Mouse (Mus musculus) liver, adult 2 months (tissue): Measurements from ENCODE around the gene Nim1k. TPM values are rescaled to one million over a fixed set of nuclear protein-coding genes. Genes with fewer than 3 reads are reported as not detected.

Experiments used
- DNase-seq: peaks from one replicate; pipeline ENCODE4 v3.0.0-alpha.2; 2011; ENCODE audit warnings: low read depth, low spot score; ENCODE audit errors: extremely low read depth
- H3K27ac ChIP-seq: fragments of 200-500 bp; replicated peaks from 2 replicates; pipeline ENCODE4 v1.5.1; 2012; ENCODE audit warnings: low read depth, mild to moderate bottlenecking, control low read depth, inconsistent platforms, low read length; ENCODE audit not compliant: insufficient read depth
- H3K27me3 ChIP-seq: fragments of 200-500 bp; 2 replicates; pipeline ENCODE4 v1.6.1; 2012; ENCODE audit warnings: mild to moderate bottlenecking, moderate library complexity, low read length, inconsistent platforms; ENCODE audit not compliant: control insufficient read depth, insufficient read depth
- H3K36me3 ChIP-seq: fragments of 200-500 bp; 2 replicates; pipeline ENCODE4 v1.6.1; 2012; ENCODE audit warnings: low read length, inconsistent platforms; ENCODE audit not compliant: control insufficient read depth, insufficient read depth
- H3K4me1 ChIP-seq: fragments of 200-500 bp; 2 replicates; pipeline ENCODE4 v1.6.1; 2011; ENCODE audit warnings: low read length; ENCODE audit not compliant: control insufficient read depth, insufficient read depth
- H3K4me3 ChIP-seq: fragments of 200-500 bp; 2 replicates; pipeline ENCODE4 v1.5.1; 2011; ENCODE audit warnings: low read depth, mild to moderate bottlenecking, control low read depth, low read length, moderate library complexity; ENCODE audit not compliant: insufficient read depth
- H3K79me2 ChIP-seq: fragments of 200-500 bp; 2 replicates; pipeline ENCODE4 v1.6.1; 2012; ENCODE audit warnings: inconsistent platforms, mild to moderate bottlenecking, low read length, moderate library complexity; ENCODE audit not compliant: control insufficient read depth, insufficient read depth
- H3K9ac ChIP-seq: fragments of 200-500 bp; 2 replicates; pipeline ENCODE4 v1.6.1; 2012; ENCODE audit warnings: low read depth, mild to moderate bottlenecking, control low read depth, inconsistent platforms, low read length
- CTCF ChIP-seq: fragments of 200-500 bp; IDR thresholded peaks from 2 replicates; pipeline ENCODE4 v1.5.1; 2011; ENCODE audit warnings: low read depth, low read length, control low read depth
- POLR2A ChIP-seq: fragments of 200-500 bp; IDR thresholded peaks from 2 replicates; pipeline ENCODE4 v1.6.1; 2011; ENCODE audit warnings: low read length, control low read depth; ENCODE audit not compliant: insufficient read depth; ENCODE audit errors: extremely low read depth
- WGBS: fragments of 180-500 bp; shearing (Covaris S2); methylation state at CpG from one replicate; pipeline ENCODE4 v1.1.7; 2018; 5-methylcytosine and 5-hydroxymethylcytosine counted together
- polyA plus RNA-seq: library from polyadenylated mRNA; depleted of rRNA; stranded (reverse); fragments of >200 nt; gene quantifications from 2 replicates; pipeline ENCODE4 v1.2.3, GENCODE M21; 2012
- total RNA-seq: library from RNA; depleted of rRNA; stranded (reverse); fragments of >200 nt; gene quantifications from 2 replicates; pipeline ENCODE4 v1.2.3, GENCODE M21; 2014

Nim1k gene
- total and polyA plus RNA-seq, 2 experiments = 0.81 to 1.3 TPM

GRCm38 (mm10) chr13:119741390-119742237 lies 14.1 kb downstream of the Nim1k start:
- DNase-seq = no peak
- 34% methylated on average over 19 of the region's 19 CpGs for WGBS
- no peaks in the 10 kb centered on the region for H3K36me3 ChIP-seq
- no peaks in the 10 kb centered on the region; the same call in 1 of the 2 replicates for H3K79me2 ChIP-seq
- H3K4me1 ChIP-seq = peaks cover 3% of the 10 kb centered on the region
- H3K27ac ChIP-seq = no peak overlapping the region
- no peak overlapping the region for H3K4me3 ChIP-seq
- TF ChIP-seq POLR2A = no peak
- TF ChIP-seq CTCF = no peak
- no peak overlapping the region for H3K9ac ChIP-seq
- H3K27me3 ChIP-seq = no peaks in the 10 kb centered on the region

- H3K27ac ChIP-seq = no peak overlapping the region
- WGBS = 79% methylated on average over 6 of the region's 6 CpGs
- no peaks in the 10 kb centered on the region for H3K27me3 ChIP-seq
- H3K9ac ChIP-seq = no peak overlapping the region
- no peak for DNase-seq
- no peaks in the 10 kb centered on the region for H3K36me3 ChIP-seq
- no peaks in the 10 kb centered on the region for H3K4me1 ChIP-seq
- TF ChIP-seq POLR2A (no peak), CTCF (no peak)
- no peak overlapping the region for H3K4me3 ChIP-seq
- H3K79me2 ChIP-seq = no peaks in the 10 kb centered on the region
These were observed 24.2 kb downstream of the Nim1k start for GRCm38 (mm10) chr13:119731448-119731847.

GRCm38 (mm10) chr13:119729406-119729805 lies 26.3 kb downstream of the Nim1k start:
- TF ChIP-seq CTCF (no peak), POLR2A (no peak)
- WGBS = 84% methylated on average over 7 of the region's 7 CpGs
- no peaks in the 10 kb centered on the region for H3K79me2 ChIP-seq
- no peak overlapping the region for H3K4me3 ChIP-seq
- H3K27me3 ChIP-seq = no peaks in the 10 kb centered on the region
- no peaks in the 10 kb centered on the region for H3K36me3 ChIP-seq
- no peak overlapping the region for H3K9ac ChIP-seq
- H3K4me1 ChIP-seq = no peaks in the 10 kb centered on the region
- DNase-seq = no peak
- no peak overlapping the region for H3K27ac ChIP-seq

GRCm38 (mm10) chr13:119727608-119728387 lies 27.9 kb downstream of the Nim1k start:
- Histone ChIP-seq H3K79me2 (no peaks in the 10 kb centered on the region), H3K9ac (no peak overlapping the region), H3K4me3 (no peak overlapping the region), H3K27ac (no peak overlapping the region), H3K27me3 (no peaks in the 10 kb centered on the region), H3K36me3 (no peaks in the 10 kb centered on the region), H3K4me1 (peaks cover 4% of the 10 kb centered on the region; the same call in 1 of the 2 replicates)
- WGBS = 83% methylated on average over 26 of the region's 26 CpGs
- TF ChIP-seq POLR2A (no peak), CTCF (no peak)
- no peak for DNase-seq

GRCm38 (mm10) chr13:119724541-119724940 lies 31.1 kb downstream of the Nim1k start:
- H3K79me2 ChIP-seq = no peaks in the 10 kb centered on the region
- peaks cover 4% of the 10 kb centered on the region; the same call in 1 of the 2 replicates for H3K4me1 ChIP-seq
- H3K36me3 ChIP-seq = no peaks in the 10 kb centered on the region
- WGBS = 65% methylated on average over 7 of the region's 7 CpGs
- no peaks in the 10 kb centered on the region for H3K27me3 ChIP-seq
- H3K27ac ChIP-seq = no peak overlapping the region
- no peak overlapping the region for H3K4me3 ChIP-seq
- TF ChIP-seq CTCF (peak; percentile 35; the same call in 1 of the 2 replicates), POLR2A (no peak)
- DNase-seq = peak; percentile 60
- H3K9ac ChIP-seq = no peak overlapping the region
